Mouse (Mus musculus): ENCODE measurements around the gene Pam16. TPM values are rescaled to one million over a fixed set of nuclear protein-coding genes. Genes with fewer than 3 reads are reported as not detected.

Pam16 gene
- polyA plus RNA-seq, 1 experiment: 41.8 TPM

DNA sequence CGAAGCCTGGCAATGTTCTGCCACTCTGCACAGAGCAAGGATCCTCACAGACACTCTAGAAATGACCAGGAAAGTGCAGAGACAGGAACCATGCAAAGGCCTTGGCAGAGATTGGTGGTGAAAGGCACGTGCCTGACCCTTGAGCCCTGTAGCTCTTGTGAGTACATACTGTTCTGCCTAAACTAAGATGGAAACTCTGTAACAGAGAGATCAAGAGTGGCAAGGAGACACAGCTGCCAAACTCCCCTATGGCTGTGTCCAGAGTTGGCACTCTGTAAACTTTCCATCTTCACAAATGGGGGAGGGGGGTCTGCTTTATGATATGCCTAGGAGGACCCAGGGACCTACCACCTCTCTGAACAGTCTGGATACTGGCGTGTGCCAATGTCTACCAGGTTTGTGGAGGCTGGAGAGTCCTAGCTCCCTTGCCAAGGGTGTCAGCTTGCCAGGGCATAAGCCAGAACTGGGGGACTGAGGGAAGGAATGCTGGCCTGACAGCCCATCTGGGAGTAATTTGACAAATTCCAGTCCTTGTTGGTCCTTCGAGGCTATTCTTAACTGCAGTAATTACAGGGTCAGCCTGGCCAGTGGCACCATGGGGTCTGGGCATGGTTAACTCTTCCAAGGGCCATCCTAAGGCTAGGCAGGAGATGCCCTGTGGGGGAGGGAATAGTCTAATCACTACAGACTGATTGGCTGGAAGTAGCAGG, 28.1 kb upstream of the Pam16 start:
- Histone ChIP-seq H3K4me3 (ENCODE audit: insufficient read depth, low read depth, low read length) (no peak overlapping the region), H3K27ac (ENCODE audit: insufficient read depth, low read depth, low read length) (peak overlapping the region; percentile 53), H3K36me3 (ENCODE audit: control insufficient read depth, insufficient read depth, low read length) (no peaks in the 10 kb centered on the region), H3K27me3 (replicated peaks; ENCODE audit: control insufficient read depth, insufficient read depth, low read length) (no peaks in the 10 kb centered on the region), H3K4me1 (ENCODE audit: control insufficient read depth, insufficient read depth, low read length) (peaks cover 64% of the 10 kb centered on the region)
- peak; percentile 81 for DNase-seq
- 37% methylated on average over 4 of the region's 4 CpGs for WGBS
- TF ChIP-seq CTCF (conservative IDR thresholded peaks at IDR 0.05; ENCODE audit: insufficient read depth, insufficient read length, low read depth, low read length): no peak
- no peak for TF ChIP-seq POLR2A (IDR thresholded peaks at IDR 0.05; ENCODE audit: low read depth, low read length)

DNA sequence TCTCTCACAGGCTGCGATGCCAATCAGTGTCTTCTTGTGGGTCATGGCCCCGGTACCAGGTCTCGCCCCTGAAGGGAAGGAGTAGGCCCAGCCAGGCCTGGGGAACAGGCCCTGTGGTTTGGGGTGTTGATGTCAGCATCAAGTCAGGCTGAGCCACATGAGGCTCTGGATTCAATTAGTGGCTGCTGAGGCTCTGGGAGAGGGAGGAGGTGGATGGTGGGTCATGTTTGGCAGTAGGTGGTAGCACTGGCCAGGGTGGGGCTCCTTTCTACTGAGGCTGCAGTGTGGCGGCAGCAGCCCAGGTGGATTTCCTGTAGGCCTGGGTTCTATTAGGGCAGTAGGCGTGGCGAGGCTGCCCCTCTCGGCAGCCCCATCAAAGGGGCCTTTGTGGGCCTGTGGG, 26.8 kb upstream of the Pam16 start:
- DNase-seq: no peak
- Histone ChIP-seq H3K36me3 (ENCODE audit: control insufficient read depth, insufficient read depth, low read length) (no peaks in the 10 kb centered on the region), H3K27ac (ENCODE audit: insufficient read depth, low read depth, low read length) (no peak overlapping the region), H3K27me3 (replicated peaks; ENCODE audit: control insufficient read depth, insufficient read depth, low read length) (no peaks in the 10 kb centered on the region), H3K4me1 (ENCODE audit: control insufficient read depth, insufficient read depth, low read length) (peaks cover 62% of the 10 kb centered on the region), H3K4me3 (ENCODE audit: insufficient read depth, low read depth, low read length) (no peak overlapping the region)
- TF ChIP-seq POLR2A (IDR thresholded peaks at IDR 0.05; ENCODE audit: low read depth, low read length) (no peak), CTCF (conservative IDR thresholded peaks at IDR 0.05; ENCODE audit: insufficient read depth, insufficient read length, low read depth, low read length) (no peak)
- 86% methylated on average over 7 of the region's 7 CpGs for WGBS

DNA sequence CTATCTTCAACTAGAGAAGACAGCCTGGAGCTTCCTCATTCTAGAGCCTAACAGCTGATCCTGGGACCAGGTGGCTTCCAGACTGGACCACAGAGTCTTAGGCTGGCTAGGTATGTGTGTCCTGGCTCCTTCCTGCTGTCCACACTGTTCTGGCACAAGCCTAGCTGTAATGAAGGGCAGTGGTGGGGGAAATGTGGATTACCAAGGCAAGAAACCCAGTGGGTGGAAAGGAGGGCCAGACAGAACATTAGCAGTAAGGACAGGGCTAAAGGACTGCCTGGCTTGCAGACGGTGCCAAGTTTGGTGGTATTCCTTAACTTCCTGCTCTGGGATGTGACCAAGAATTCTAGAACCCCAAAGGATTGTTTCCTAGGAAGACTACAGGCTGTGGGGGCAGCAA, 26.3 kb upstream of the Pam16 start:
- H3K4me1 ChIP-seq (ENCODE audit: control insufficient read depth, insufficient read depth, low read length): peaks cover 62% of the 10 kb centered on the region
- H3K36me3 ChIP-seq (ENCODE audit: control insufficient read depth, insufficient read depth, low read length): no peaks in the 10 kb centered on the region
- DNase-seq: no peak
- 50% methylated on average over 1 of the region's 1 CpGs for whole genome bisulfite sequencing
- no peaks in the 10 kb centered on the region for H3K27me3 ChIP-seq (replicated peaks; ENCODE audit: control insufficient read depth, insufficient read depth, low read length)
- H3K4me3 ChIP-seq (ENCODE audit: insufficient read depth, low read depth, low read length): no peak overlapping the region
- H3K27ac ChIP-seq (ENCODE audit: insufficient read depth, low read depth, low read length): no peak overlapping the region
- TF ChIP-seq POLR2A (IDR thresholded peaks at IDR 0.05; ENCODE audit: low read depth, low read length) (no peak), CTCF (conservative IDR thresholded peaks at IDR 0.05; ENCODE audit: insufficient read depth, insufficient read length, low read depth, low read length) (no peak)

DNA sequence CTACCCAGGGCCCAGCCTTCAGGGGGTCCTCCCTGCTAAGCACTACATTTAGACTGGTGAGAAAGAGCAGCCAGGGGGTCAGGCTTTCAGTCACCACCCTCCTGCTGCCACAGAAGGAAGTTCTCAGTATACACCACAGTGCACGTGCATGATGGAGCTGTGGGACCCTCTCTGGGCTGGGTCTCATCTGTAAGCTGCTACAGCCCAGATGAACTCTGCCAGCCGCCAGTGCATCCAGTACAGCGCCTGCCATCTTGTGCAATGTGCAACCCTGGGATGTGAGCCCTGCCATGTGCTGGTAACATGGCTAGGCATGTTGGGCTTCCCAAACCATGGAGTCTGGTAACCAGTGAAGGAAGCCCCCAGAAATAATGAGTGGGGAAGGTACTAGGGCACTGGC, 25.4 kb upstream of the Pam16 start:
- H3K27me3 ChIP-seq (replicated peaks; ENCODE audit: control insufficient read depth, insufficient read depth, low read length): no peaks in the 10 kb centered on the region
- no peak for DNase-seq
- TF ChIP-seq CTCF (conservative IDR thresholded peaks at IDR 0.05; ENCODE audit: insufficient read depth, insufficient read length, low read depth, low read length) (no peak), POLR2A (IDR thresholded peaks at IDR 0.05; ENCODE audit: low read depth, low read length) (no peak)
- peaks cover 62% of the 10 kb centered on the region for H3K4me1 ChIP-seq (ENCODE audit: control insufficient read depth, insufficient read depth, low read length)
- WGBS: 91% methylated on average over 3 of the region's 3 CpGs
- H3K4me3 ChIP-seq (ENCODE audit: insufficient read depth, low read depth, low read length): no peak overlapping the region
- no peak overlapping the region for H3K27ac ChIP-seq (ENCODE audit: insufficient read depth, low read depth, low read length)
- no peaks in the 10 kb centered on the region for H3K36me3 ChIP-seq (ENCODE audit: control insufficient read depth, insufficient read depth, low read length)

DNA sequence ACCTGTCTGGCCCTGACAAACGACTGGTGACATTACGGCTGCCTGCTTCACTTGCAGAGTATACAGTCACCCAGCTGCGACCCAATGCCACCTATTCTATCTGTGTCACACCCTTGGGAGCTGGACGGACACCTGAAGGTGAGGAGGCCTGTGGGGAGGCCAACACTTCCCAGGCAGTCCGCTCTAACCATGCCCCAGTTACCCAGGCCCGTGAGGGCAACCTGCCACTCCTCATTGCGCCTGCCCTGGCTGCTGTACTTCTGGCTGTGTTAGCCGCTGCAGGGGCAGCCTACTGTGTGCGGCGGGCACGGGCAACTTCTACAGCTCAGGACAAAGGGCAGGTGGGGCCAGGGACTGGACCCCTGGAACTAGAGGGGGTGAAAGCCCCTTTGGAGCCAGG, 24.9 kb upstream of the Pam16 start:
- Histone ChIP-seq H3K4me3 (ENCODE audit: insufficient read depth, low read depth, low read length) (no peak overlapping the region), H3K4me1 (ENCODE audit: control insufficient read depth, insufficient read depth, low read length) (peaks cover 63% of the 10 kb centered on the region), H3K36me3 (ENCODE audit: control insufficient read depth, insufficient read depth, low read length) (no peaks in the 10 kb centered on the region), H3K27me3 (replicated peaks; ENCODE audit: control insufficient read depth, insufficient read depth, low read length) (no peaks in the 10 kb centered on the region), H3K27ac (ENCODE audit: insufficient read depth, low read depth, low read length) (no peak overlapping the region)
- WGBS: 79% methylated on average over 11 of the region's 11 CpGs
- TF ChIP-seq CTCF (conservative IDR thresholded peaks at IDR 0.05; ENCODE audit: insufficient read depth, insufficient read length, low read depth, low read length) (no peak), POLR2A (IDR thresholded peaks at IDR 0.05; ENCODE audit: low read depth, low read length) (no peak)
- DNase-seq: no peak

DNA sequence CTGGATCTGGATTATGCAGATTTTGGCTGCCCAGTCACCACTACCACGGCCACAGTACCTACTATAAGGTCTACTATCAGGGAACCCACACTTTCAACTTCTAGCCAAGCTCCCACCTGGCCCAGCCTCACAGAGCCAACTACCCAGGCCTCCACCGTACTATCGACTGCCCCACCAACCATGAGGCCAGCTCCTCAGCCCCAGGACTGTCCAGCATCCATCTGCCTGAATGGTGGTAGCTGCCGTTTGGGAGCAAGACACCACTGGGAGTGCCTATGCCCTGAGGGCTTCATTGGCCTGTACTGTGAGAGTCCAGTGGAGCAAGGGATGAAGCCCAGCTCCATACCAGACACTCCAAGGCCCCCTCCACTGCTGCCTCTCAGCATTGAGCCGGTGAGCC, 24.4 kb upstream of the Pam16 start:
- Histone ChIP-seq H3K4me3 (ENCODE audit: insufficient read depth, low read depth, low read length) (no peak overlapping the region), H3K36me3 (ENCODE audit: control insufficient read depth, insufficient read depth, low read length) (no peaks in the 10 kb centered on the region), H3K4me1 (ENCODE audit: control insufficient read depth, insufficient read depth, low read length) (peaks cover 63% of the 10 kb centered on the region), H3K27ac (ENCODE audit: insufficient read depth, low read depth, low read length) (no peak overlapping the region), H3K27me3 (replicated peaks; ENCODE audit: control insufficient read depth, insufficient read depth, low read length) (no peaks in the 10 kb centered on the region)
- 78% methylated on average over 5 of the region's 5 CpGs for WGBS
- TF ChIP-seq POLR2A (IDR thresholded peaks at IDR 0.05; ENCODE audit: low read depth, low read length): no peak
- no peak for TF ChIP-seq CTCF (conservative IDR thresholded peaks at IDR 0.05; ENCODE audit: insufficient read depth, insufficient read length, low read depth, low read length)
- DNase-seq: no peak

DNA sequence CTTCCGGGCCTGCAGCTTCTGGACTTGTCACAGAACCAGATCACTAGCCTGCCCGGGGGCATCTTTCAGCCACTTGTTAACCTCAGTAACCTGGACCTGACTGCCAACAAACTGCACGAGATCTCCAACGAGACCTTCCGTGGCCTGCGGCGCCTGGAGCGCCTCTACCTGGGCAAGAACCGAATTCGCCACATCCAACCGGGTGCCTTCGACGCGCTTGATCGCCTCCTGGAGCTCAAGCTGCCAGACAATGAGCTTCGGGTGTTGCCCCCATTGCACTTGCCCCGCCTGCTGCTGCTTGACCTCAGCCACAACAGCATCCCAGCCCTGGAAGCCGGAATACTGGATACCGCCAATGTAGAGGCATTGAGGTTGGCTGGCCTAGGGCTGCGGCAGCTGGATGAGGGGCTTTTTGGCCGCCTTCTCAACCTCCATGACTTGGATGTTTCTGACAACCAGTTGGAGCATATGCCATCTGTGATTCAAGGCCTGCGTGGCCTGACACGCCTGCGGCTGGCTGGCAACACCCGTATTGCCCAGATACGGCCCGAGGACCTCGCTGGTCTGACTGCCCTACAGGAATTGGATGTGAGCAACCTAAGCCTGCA, 23.7 kb upstream of the Pam16 start:
- Histone ChIP-seq H3K36me3 (ENCODE audit: control insufficient read depth, insufficient read depth, low read length) (no peaks in the 10 kb centered on the region), H3K4me1 (ENCODE audit: control insufficient read depth, insufficient read depth, low read length) (peaks cover 62% of the 10 kb centered on the region), H3K27me3 (replicated peaks; ENCODE audit: control insufficient read depth, insufficient read depth, low read length) (no peaks in the 10 kb centered on the region), H3K27ac (ENCODE audit: insufficient read depth, low read depth, low read length) (no peak overlapping the region), H3K4me3 (ENCODE audit: insufficient read depth, low read depth, low read length) (no peak overlapping the region)
- WGBS: 53% methylated on average over 28 of the region's 28 CpGs
- DNase-seq: peak; percentile 86
- TF ChIP-seq POLR2A (IDR thresholded peaks at IDR 0.05; ENCODE audit: low read depth, low read length) (no peak), CTCF (conservative IDR thresholded peaks at IDR 0.05; ENCODE audit: insufficient read depth, insufficient read length, low read depth, low read length) (no peak)

Data from kidney, adult 2 months (tissue).